Mouse (Mus musculus) limb, embryonic 14.5 days (tissue): Measurements from ENCODE around the gene Cep95. TPM values are rescaled to one million over a fixed set of nuclear protein-coding genes. Genes with fewer than 3 reads are reported as not detected.

Source experiments
- ATAC-seq: fragments of 200-750 bp; cut with Nextera tagmentation; 2 replicates; pipeline ENCODE4 v1.8.0; 2017; ENCODE audit warnings: low read depth, moderate number of reproducible peaks, moderate TSS enrichment; ENCODE audit not compliant: low FRiP score
- DNase-seq: peaks from one replicate; pipeline ENCODE4 v3.0.0-alpha.2; 2015; ENCODE audit warnings: low spot score
- H3K27ac ChIP-seq: fragments of 300-500 bp; sonication (generic); replicated peaks from 2 replicates; pipeline ENCODE4 v1.5.1; 2014; ENCODE audit warnings: low read depth, mild to moderate bottlenecking, low read length, moderate library complexity, mixed read lengths
- H3K27me3 ChIP-seq: fragments of 300-500 bp; sonication (generic); 2 replicates; pipeline ENCODE4 v1.6.1; 2014; ENCODE audit warnings: low read length, mixed read lengths; ENCODE audit not compliant: control insufficient read depth, insufficient read depth
- H3K36me3 ChIP-seq: fragments of 300-500 bp; sonication (generic); 2 replicates; pipeline ENCODE4 v1.6.1; 2014; ENCODE audit warnings: mild to moderate bottlenecking, low read length, moderate library complexity, mixed read lengths; ENCODE audit not compliant: control insufficient read depth, insufficient read depth
- H3K4me1 ChIP-seq: fragments of 300-500 bp; sonication (generic); 2 replicates; pipeline ENCODE4 v1.6.1; 2014; ENCODE audit warnings: antibody characterized with exemption, low read length, mixed read lengths; ENCODE audit not compliant: control insufficient read depth, insufficient read depth
- H3K4me2 ChIP-seq: fragments of 300-500 bp; sonication (generic); replicated peaks from 2 replicates; pipeline ENCODE4 v1.6.1; 2014; ENCODE audit warnings: low read depth, mild to moderate bottlenecking, low read length, moderate library complexity; ENCODE audit not compliant: severe bottlenecking
- H3K4me3 ChIP-seq: fragments of 300-500 bp; sonication (generic); replicated peaks from 2 replicates; pipeline ENCODE4 v1.5.1; 2014; ENCODE audit warnings: low read length
- H3K9ac ChIP-seq: fragments of 300-500 bp; sonication (generic); 2 replicates; pipeline ENCODE4 v1.6.1; 2014; ENCODE audit warnings: mild to moderate bottlenecking, low read depth, low read length, moderate library complexity; ENCODE audit not compliant: severe bottlenecking
- H3K9me3 ChIP-seq: fragments of 300-500 bp; sonication (generic); 2 replicates; pipeline ENCODE4 v1.6.1; 2016; ENCODE audit warnings: low read length; ENCODE audit not compliant: control insufficient read depth
- POLR2A ChIP-seq: fragments of 200-500 bp; IDR thresholded peaks from 2 replicates; pipeline ENCODE4 v1.8.0; 2012; ENCODE audit warnings: inconsistent platforms, mild to moderate bottlenecking, moderate library complexity, borderline replicate concordance; ENCODE audit not compliant: insufficient read depth, insufficient read length; ENCODE audit errors: extremely low read depth
- WGBS: fragments of 180-500 bp; shearing (Covaris S2); extraction: QIAGEN DNeasy Blood & Tissue Kit; methylation state at CpG from one replicate; pipeline ENCODE4 v1.1.7; 2014; 5-methylcytosine and 5-hydroxymethylcytosine counted together
- polyA plus RNA-seq, 2 experiments: library from polyadenylated mRNA; depleted of rRNA in 1 of 2; stranded (reverse) in 1 of 2; unstranded in 1 of 2; fragments of >200 nt; fragmentation: Nextera tagmentation in 1 of 2; extraction: Ambion mirVana in 1 of 2; gene quantifications; 2 replicates each; pipeline versions ENCODE4 v1.2.1 to v1.2.3; 2012 to 2014

Cep95 gene
- polyA plus RNA-seq, 2 experiments, result 16.1 to 32.6 TPM

DNA sequence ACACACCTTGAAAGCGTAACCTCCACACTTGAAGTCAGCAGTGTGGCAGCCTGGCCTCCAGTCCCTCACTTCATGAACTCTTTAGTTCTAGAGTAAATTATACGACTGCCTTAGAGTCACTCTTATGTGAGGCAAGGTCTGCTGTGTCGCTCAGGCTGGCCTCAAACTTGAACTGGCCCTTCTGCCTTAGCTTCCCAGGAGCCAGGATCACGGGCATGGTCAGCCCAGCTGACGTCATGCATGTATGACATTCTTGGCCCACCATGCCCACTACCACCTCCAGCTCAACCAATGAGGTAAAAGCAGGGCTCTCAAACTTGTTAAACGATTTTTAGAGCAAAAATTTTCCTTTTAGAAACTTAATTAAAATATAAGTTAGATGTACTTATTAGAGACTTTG lies 32.3 kb downstream of the Cep95 start:
- 82% methylated on average over 6 of the region's 6 CpGs for WGBS
- Histone ChIP-seq H3K27ac (no peak overlapping the region), H3K4me2 (no peak overlapping the region), H3K9me3 (no peaks in the 10 kb centered on the region), H3K4me3 (no peak overlapping the region), H3K36me3 (peaks cover 85% of the 10 kb centered on the region), H3K27me3 (no peaks in the 10 kb centered on the region), H3K9ac (no peak overlapping the region), H3K4me1 (peaks cover 12% of the 10 kb centered on the region)
- no peak for TF ChIP-seq POLR2A
- DNase-seq (no peak), ATAC-seq (no peak)

- H3K4me3 ChIP-seq, result no peak overlapping the region
- H3K4me1 ChIP-seq, result peaks cover 12% of the 10 kb centered on the region
- no peak overlapping the region for H3K27ac ChIP-seq
- ATAC-seq, result no peak
- no peak overlapping the region for H3K4me2 ChIP-seq
- TF ChIP-seq POLR2A, result no peak
- H3K36me3 ChIP-seq, result peaks cover 83% of the 10 kb centered on the region
- H3K27me3 ChIP-seq, result no peaks in the 10 kb centered on the region
- DNase-seq, result no peak
- H3K9ac ChIP-seq, result no peak overlapping the region
- no peaks in the 10 kb centered on the region for H3K9me3 ChIP-seq
- 95% methylated on average over 8 of the region's 8 CpGs for WGBS
These were observed 33.4 kb downstream of the Cep95 start for GRCm38 (mm10) chr11:106822491-106822890.

- Histone ChIP-seq H3K4me3 (no peak overlapping the region), H3K27me3 (no peaks in the 10 kb centered on the region), H3K27ac (no peak overlapping the region), H3K4me2 (no peak overlapping the region), H3K4me1 (peaks cover 12% of the 10 kb centered on the region), H3K9ac (no peak overlapping the region), H3K9me3 (no peaks in the 10 kb centered on the region), H3K36me3 (peaks cover 82% of the 10 kb centered on the region)
- DNase-seq, result no peak
- TF ChIP-seq POLR2A, result no peak
- no peak for ATAC-seq
- WGBS, result 84% methylated on average over 5 of the region's 5 CpGs
These were observed 33.9 kb downstream of the Cep95 start for GRCm38 (mm10) chr11:106822911-106823310.

DNA sequence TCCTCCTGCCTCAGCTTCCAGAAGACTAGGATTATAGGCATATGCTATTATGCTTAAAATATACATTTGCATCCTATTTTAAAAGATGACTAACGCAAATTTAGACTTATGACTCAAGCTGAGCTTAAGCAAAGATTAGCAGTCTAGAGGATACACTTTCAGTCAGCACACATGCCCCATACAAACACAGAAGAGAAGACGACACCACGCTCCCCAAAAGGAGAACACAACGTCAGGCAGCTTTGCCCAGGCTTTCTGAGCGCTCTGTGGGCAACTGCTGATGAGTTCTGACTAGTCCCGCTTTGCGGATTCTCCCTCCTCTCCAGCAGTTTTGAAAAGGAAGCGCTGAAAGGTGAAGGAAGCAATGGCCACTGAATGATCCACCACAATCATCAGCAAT lies 34.7 kb downstream of the Cep95 start:
- no peak for DNase-seq
- Histone ChIP-seq H3K4me2 (no peak overlapping the region), H3K9ac (no peak overlapping the region), H3K27me3 (no peaks in the 10 kb centered on the region), H3K27ac (no peak overlapping the region), H3K9me3 (no peaks in the 10 kb centered on the region), H3K4me1 (peaks cover 6% of the 10 kb centered on the region), H3K36me3 (peaks cover 81% of the 10 kb centered on the region), H3K4me3 (no peak overlapping the region)
- no peak for TF ChIP-seq POLR2A
- no peak for ATAC-seq
- WGBS, result 96% methylated on average over 8 of the region's 8 CpGs

DNA sequence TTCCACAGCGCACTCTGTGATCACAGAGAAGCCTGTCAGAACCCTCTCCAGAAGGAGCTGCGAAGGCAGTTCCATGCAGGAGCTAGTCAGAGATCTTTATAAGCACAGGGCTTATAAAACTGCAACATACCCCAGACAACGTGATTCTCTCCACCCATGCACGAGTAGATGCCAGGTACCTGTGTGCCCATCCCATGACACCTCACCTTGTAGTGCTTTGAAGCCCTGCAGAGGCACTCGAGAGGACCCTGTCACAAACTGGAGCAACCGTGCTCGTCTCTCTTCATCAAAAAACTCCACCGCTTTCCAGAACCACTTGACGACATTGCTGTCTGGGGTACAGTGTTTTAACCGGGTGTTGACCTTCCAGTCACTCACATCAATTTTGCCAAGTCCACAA lies 35.4 kb downstream of the Cep95 start:
- H3K9ac ChIP-seq, result no peak overlapping the region

DNA sequence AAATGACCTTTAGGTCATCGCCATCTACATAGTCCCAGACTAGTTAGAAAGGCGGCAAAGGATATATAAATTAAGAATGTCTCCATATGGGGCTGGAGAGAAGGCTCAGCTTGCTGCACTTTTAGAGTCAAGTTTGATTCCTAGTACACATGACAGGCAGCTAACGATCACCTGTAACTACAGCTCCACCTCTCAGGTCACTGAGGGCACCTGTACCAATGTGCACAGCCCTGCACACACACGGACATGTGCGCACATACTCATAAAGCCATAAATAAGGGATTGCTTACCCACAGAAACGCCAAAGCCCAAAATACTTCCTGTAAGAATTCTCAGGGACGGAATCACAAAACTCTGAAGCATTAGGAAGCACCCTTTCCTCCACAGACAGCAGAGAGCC lies 39.0 kb downstream of the Cep95 start:
- H3K4me3 ChIP-seq, result no peak overlapping the region
- ATAC-seq, result no peak

More for the DNA sequence above, 35.4 kb downstream of the Cep95 start:
- no peak overlapping the region for H3K27ac ChIP-seq
- H3K4me1 ChIP-seq, result no peaks in the 10 kb centered on the region
- no peak for TF ChIP-seq POLR2A
- no peak overlapping the region for H3K4me3 ChIP-seq
- H3K9me3 ChIP-seq, result no peaks in the 10 kb centered on the region
- 85% methylated on average over 10 of the region's 10 CpGs for WGBS
- ATAC-seq (no peak), DNase-seq (no peak)
- peaks cover 79% of the 10 kb centered on the region for H3K36me3 ChIP-seq
- no peaks in the 10 kb centered on the region for H3K27me3 ChIP-seq
- no peak overlapping the region for H3K4me2 ChIP-seq

More for the DNA sequence above, 39.0 kb downstream of the Cep95 start:
- no peak for TF ChIP-seq POLR2A
- Histone ChIP-seq H3K27me3 (no peaks in the 10 kb centered on the region), H3K9me3 (no peaks in the 10 kb centered on the region), H3K27ac (no peak overlapping the region), H3K4me2 (no peak overlapping the region), H3K9ac (no peak overlapping the region), H3K4me1 (no peaks in the 10 kb centered on the region), H3K36me3 (peaks cover 81% of the 10 kb centered on the region)
- 81% methylated on average over 7 of the region's 7 CpGs for WGBS
- no peak for DNase-seq
